Mouse (Mus musculus) testis, postnatal 10 days (tissue): Measurements from ENCODE around the gene Gpam.

Experiments used
- DNase-seq: peaks from one replicate; pipeline ENCODE4 v3.0.0; 2021; ENCODE audit warnings: low spot score

Gpam gene

DNA sequence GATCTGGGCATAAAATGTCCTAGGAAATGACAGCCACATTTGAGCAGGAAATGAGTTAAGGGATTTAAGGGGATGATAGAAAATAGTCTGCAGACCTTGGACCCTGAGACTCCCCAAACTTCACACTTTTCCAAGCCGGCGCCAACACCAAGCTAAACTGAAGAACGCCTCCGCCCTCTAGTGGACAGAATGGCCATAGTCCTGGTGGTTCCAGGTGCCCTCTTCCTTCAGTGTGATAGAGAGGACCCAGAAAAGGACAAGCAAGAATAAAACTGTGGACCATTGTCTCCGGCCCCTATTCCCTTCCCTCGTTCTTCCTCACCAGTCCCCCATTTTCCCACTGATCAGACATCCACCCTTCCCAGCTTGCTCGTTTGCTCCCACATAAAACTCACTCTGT is 66.1 kb downstream of the Gpam start:
- peak; percentile 89 for DNase-seq

DNA sequence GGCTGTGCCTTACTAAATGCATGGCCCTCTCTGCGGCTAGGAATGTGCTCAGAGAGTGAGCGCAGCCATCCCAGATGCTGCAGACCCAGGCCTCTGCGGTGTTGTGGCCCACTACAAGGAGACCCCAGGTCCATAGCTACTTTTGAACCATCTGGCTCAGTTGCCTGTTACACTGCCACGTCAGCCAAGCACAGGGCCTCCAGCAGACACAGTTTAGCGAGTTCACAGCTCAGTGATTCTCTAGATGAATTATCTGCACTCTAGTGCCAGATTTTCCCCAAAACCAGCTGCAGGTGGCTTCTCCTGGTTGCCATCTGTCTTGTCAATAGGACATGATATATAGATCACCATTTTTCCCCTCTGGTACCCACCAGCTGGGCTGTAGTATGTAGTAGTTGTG is 69.6 kb downstream of the Gpam start:
- no peak for DNase-seq

DNA sequence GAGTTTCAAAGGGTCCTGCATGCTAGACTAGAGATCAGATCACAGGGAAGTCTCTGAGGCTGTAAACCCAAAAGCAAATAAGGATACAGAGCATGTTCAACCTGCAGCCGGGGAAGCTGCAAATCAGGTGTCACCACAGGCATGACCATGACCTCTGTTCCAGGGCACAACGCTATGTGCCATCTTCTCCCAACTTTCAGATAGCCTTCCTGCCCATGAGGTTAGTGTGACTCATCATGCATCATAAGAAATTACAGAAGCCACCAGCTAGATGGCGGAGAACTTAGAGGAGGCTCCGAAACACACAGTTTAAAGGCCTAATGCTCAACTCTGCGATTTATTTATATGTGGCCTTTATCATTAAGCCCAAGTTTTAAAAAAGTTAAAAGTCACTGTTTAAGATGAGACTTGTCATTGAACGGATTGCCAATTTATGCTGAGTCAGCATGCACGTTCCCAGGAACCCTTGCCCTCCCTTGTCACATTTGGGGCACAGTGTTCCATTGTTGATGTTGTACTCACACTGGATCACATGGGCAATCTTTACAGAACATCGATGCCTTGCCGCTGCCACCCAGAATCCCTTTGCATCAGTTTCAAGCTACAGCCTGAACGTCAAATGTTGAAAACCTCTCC is 71.3 kb downstream of the Gpam start:
- DNase-seq = no peak

- no peak for DNase-seq
Measured at GRCm38 (mm10) chr19:55053163-55053562, 73.9 kb downstream of the Gpam start.

GRCm38 (mm10) chr19:55037406-55037805 is 89.6 kb downstream of the Gpam start:
- no peak for DNase-seq

DNA sequence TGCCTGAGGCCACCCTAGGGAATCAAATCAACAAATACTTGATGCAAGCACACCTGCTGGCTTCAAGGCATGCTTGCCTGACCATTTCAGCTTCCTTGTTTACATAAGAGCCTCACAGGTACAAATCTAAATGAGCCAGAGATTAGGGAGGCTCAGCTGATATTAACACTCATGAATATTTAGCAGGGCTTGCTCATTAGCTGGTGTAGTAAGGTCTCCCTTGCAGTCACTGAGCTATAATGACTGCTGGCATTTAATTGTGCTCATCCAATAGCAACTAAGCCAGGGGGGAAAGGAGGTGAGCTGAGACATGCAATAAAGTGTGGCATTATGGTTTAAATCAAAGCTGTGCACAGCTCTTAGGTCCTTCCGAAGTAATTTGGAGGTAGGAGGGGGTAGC is 108.2 kb downstream of the Gpam start:
- DNase-seq = no peak
